Mouse (Mus musculus) layer of hippocampus, adult 18-20 months (tissue): ENCODE measurements around the gene Eps15. TPM values are rescaled to one million over a fixed set of nuclear protein-coding genes. Genes with fewer than 3 reads are reported as not detected.
"Not testable (repeated sequence)": the region's sequence is repeated elsewhere in the genome, so short reads cannot be mapped to it uniquely, and the experiment has no call there.

Experiments used
- DNase-seq, 2 experiments: peaks; one replicate each; pipeline ENCODE4 v3.0.0; 2022; ENCODE audit warnings: low spot score in 2 of 2
- total RNA-seq, 2 experiments: library from RNA; stranded (reverse); gene quantifications; 2 replicates each; pipeline ENCODE4 v1.2.3; 2021

Gene Eps15
- total RNA-seq, 2 experiments from 2014 or later, result 218 to 234 TPM

DNA sequence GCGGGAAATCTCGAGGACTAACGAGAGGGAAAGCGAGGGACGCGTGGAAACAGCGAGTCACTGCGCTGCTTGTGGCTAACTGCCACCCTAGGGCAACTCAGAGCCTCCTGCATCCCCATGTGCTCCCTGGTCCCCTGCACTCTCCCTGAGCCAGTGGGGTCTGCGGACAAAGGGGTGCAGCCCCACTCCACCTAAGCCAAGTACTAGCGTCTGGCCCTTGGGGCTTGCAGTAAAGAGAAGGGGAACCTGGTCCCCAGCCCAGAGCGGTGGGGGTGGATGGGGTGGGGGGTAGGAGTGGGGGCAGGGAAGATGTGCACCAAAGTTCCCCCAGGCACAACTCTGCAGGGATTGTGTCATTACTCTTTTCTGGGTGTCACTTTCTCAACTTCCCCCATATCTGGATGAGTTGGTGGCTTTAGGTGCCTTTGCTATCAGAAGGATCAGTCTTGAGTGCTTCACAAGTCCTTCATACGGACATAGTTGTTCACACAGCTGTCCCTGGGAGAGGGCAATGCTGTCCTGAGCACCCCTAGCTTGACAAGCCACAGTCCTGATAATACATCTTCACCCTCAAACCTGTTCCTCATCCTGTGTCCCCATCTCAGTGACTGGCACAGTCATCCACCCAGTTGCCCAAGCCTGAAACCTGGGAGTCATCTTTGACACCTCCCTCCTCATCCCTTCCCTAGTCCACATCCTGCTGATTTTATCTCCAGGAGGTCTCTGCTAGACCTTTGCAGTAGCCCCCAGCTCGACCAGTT lies 114.4 kb downstream of the Eps15 start:
- DNase-seq, result no peak

DNA sequence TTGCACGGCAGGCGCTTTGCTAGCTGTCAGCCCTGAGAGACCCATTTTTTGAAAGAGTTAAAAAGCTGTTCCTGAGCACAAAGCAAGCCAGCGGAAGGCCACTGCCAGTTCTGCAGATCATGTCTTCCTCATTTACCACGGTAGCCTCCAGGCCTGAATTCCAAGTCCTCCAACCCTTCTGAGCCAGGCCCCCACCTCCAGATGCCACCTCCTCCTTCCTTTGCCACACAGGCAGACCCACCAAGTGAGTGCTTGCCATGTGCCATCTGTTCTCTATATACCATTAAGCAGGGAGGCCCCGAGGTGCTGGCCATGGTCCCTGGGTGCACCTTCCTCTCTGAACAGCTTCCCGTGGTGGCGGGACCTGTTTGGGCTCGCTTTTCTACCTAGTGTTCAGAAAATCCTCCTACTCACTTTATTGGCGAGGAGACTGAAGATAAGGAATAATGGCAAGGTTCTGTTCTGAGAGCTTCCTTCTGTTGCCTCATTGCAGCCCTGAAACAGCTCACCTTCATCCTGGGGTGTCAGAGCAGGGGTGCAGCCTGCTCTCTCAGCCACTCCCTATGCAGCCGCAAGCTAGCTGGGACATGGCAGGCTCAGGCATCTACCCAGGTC lies 120.4 kb downstream of the Eps15 start:
- no peak for DNase-seq

- no peak for DNase-seq
Observed at GRCm38 (mm10) chr4:109401176-109401689, 121.2 kb downstream of the Eps15 start.

GRCm38 (mm10) chr4:109404908-109405307 lies 124.8 kb downstream of the Eps15 start:
- not testable (repeated sequence) for DNase-seq

- no peak for DNase-seq
Observed at GRCm38 (mm10) chr4:109405415-109405814, 125.3 kb downstream of the Eps15 start.

- peak; percentile 30 to 54 for DNase-seq
Observed at GRCm38 (mm10) chr4:109406054-109406485, 126.0 kb downstream of the Eps15 start.

GRCm38 (mm10) chr4:109406486-109407175 lies 126.6 kb downstream of the Eps15 start, which contains the start of gene Ttc39a:
Gene Ttc39a (plus strand): TSS chr4:109406623.
- peak in 1 of 2 experiments; percentile 16 for DNase-seq

DNA sequence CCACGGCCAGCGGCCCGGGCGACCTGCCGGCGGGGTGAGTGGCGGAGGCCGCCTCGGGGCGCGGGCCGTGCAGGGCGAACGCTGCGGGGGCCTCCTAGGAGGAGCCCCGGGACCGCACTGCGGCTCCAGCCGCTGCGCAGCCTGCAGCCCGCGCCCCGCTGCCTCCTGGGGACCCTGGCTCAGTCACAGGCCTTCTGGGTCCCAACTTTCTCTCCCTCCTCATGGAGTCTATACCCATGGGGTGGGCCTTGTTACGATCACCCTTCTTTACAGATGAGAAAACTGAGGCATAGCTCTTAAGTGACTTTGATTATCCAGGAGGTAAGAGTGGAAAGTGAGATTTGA lies 127.1 kb downstream of the Eps15 start:
- no peak for DNase-seq

GRCm38 (mm10) chr4:109407701-109408485 lies 127.8 kb downstream of the Eps15 start:
- DNase-seq, result no peak

DNA sequence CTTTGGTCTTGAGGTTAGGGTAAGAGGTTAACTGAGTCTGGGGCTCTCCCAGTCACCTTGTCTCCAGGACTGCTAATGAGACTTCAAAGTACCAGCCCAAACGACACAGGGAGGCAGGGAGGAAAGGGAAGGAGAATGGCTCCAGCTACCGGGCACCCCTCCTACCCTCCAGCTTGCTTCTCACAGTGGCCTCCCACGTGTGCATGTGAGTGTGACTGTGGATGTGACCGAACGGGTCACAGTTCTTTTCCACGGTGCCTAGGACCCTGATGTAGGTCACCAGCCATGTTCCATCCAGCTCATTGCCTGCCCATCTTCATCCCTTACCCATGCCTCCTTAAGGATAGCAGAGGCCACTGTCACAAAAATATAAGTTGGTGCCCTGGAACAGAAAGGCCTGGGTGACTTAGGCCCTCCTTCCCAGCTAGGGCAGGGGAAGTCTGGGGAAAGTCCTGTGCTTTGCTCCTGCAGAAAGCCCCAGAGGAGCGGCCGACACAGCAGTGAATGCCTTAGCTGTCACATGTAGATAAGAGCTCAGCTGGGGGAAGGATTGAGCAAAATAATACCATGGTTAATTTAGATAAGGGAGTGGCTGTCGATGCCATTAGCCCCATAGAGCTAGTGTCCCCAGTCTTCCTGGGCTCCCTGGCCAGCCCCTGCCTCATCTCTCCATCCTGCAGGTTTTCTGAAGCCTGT lies 130.8 kb downstream of the Eps15 start:
- DNase-seq, result no peak

DNA sequence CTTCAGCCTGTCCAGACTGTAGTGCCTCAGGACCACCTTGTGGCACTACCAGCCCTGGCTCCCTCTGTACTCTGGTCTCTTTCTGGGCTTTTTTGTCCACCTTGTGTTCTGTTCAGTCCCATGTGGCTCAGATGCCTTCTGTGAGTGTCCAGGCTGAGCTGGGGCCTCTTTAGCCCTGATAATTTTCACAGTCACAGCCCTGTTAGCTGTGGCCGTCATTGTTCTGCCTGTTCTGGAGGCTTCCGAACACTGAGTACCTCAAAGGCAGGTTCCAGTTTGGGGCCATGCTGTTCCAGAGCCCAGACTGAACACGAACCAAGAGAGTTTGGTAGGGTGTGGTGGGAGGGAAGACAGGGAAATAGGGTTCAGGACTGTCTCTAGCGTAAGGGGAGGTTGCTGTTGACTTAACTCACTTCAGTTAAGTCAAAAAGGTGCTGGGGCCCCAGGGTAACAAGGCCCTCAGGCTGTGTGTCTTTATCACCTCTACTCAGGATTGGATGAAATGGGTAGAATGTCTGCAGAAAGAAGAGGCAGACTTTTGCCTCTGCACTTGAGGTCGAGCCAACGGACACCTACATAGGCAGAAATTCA lies 131.4 kb downstream of the Eps15 start:
- no peak for DNase-seq

DNA sequence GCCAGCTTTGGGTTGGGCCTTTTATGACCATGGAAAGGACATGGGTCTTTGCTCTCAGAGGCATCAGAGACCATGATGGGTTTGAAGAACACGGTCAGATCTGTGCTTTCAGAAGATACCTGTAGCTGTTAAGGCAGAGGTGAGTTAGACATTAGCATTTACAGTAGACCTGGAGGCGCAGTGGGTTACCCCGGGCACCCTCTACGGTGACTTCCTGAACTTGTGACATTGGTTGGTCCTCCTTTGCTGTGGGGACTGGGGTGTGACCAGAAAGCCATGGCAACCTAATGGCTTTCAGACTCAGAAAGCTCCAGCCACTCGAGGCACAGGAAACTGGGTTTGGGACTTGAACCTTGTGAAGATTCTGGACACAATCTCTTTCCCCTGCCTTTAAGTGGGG lies 132.2 kb downstream of the Eps15 start:
- DNase-seq, result no peak

- no peak for DNase-seq
Observed at GRCm38 (mm10) chr4:109417998-109418397, 137.9 kb downstream of the Eps15 start.

GRCm38 (mm10) chr4:109419017-109419416 lies 138.9 kb downstream of the Eps15 start:
- DNase-seq, result no peak

GRCm38 (mm10) chr4:109419563-109419962 lies 139.5 kb downstream of the Eps15 start:
- DNase-seq, result no peak

- DNase-seq, result no peak
Observed at GRCm38 (mm10) chr4:109420138-109420795, 140.2 kb downstream of the Eps15 start.

DNA sequence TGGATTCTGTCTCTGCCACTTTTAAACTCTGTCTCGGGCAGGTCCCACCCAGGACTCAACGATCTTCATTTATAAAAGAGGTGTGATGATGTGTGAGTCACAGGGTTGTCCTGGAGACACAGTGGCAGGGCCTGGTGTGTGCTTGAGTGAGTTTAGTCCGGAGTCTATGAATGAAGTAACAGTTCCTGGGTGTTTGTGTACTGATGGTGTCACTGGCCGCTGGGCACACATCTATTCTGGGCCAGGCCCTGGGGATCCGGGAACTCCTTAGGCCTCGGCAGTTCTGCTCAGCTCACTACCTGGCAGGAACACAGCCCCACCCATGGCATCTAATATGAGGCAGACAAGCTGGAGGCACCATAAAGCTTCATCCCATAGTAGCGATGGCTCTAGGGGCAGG lies 141.5 kb downstream of the Eps15 start:
- DNase-seq, result no peak

- no peak for DNase-seq
Observed at GRCm38 (mm10) chr4:109422436-109422835, 142.4 kb downstream of the Eps15 start.

- DNase-seq, result no peak
Observed at GRCm38 (mm10) chr4:109423438-109423837, 143.4 kb downstream of the Eps15 start.

GRCm38 (mm10) chr4:109427058-109427457 lies 147.0 kb downstream of the Eps15 start:
- DNase-seq, result no peak
